Mouse (Mus musculus) forebrain, embryonic 13.5 days (tissue): ENCODE results near the gene Slc29a1. TPM values are rescaled to one million over a fixed set of nuclear protein-coding genes. Genes with fewer than 3 reads are reported as not detected.

Experiments
- ATAC-seq: fragments of 200-750 bp; cut with Nextera tagmentation; 2 replicates; pipeline ENCODE4 v1.8.0; 2017
- H3K27ac ChIP-seq: fragments of 300-500 bp; sonication (generic); 2 replicates; pipeline ENCODE4 v1.5.1; 2015; ENCODE audit warnings: inconsistent platforms, mild to moderate bottlenecking, moderate library complexity
- H3K27me3 ChIP-seq: fragments of 300-500 bp; sonication (generic); 2 replicates; pipeline ENCODE4 v1.6.1; 2015; ENCODE audit warnings: mild to moderate bottlenecking, inconsistent platforms
- H3K36me3 ChIP-seq: fragments of 300-500 bp; sonication (generic); 2 replicates; pipeline ENCODE4 v1.6.1; 2015; ENCODE audit warnings: mild to moderate bottlenecking, inconsistent platforms; ENCODE audit not compliant: poor library complexity, severe bottlenecking
- H3K4me1 ChIP-seq: fragments of 300-500 bp; sonication (generic); 2 replicates; pipeline ENCODE4 v1.6.1; 2015; ENCODE audit warnings: inconsistent platforms
- H3K4me2 ChIP-seq: fragments of 300-500 bp; sonication (generic); 2 replicates; pipeline ENCODE4 v1.6.1; 2015; ENCODE audit warnings: inconsistent platforms, mild to moderate bottlenecking, moderate library complexity
- H3K4me3 ChIP-seq: fragments of 300-500 bp; sonication (generic); 2 replicates; pipeline ENCODE4 v1.5.1; 2015; ENCODE audit warnings: mild to moderate bottlenecking, inconsistent platforms
- H3K9ac ChIP-seq: fragments of 300-500 bp; sonication (generic); 2 replicates; pipeline ENCODE4 v1.6.1; 2015; ENCODE audit warnings: mild to moderate bottlenecking, inconsistent platforms
- H3K9me3 ChIP-seq: fragments of 300-500 bp; sonication (generic); replicated peaks from 2 replicates; pipeline ENCODE4 v1.6.1; 2016; ENCODE audit warnings: inconsistent platforms
- WGBS: fragments of 180-500 bp; shearing (Covaris S2); methylation state at CpG from one replicate; pipeline ENCODE4 v1.1.7; 2015; 5-methylcytosine and 5-hydroxymethylcytosine counted together
- polyA plus RNA-seq: library from polyadenylated mRNA; unstranded; fragments of >200 nt; fragmentation: Nextera tagmentation; extraction: Ambion mirVana; gene quantifications from 2 replicates; pipeline ENCODE4 v1.2.1, GENCODE M21; 2015

Gene Slc29a1
- polyA plus RNA-seq, 1 experiment from 2014 or later: 47.2 TPM

GRCm38 (mm10) chr17:45563216-45563615 lies 36.2 kb downstream of the Slc29a1 start:
- peak overlapping the region; percentile 98 for H3K4me2 ChIP-seq
- H3K4me1 ChIP-seq: peaks cover 31% of the 10 kb centered on the region
- no peak overlapping the region for H3K9ac ChIP-seq
- no peaks in the 10 kb centered on the region for H3K9me3 ChIP-seq
- peaks cover 28% of the 10 kb centered on the region for H3K36me3 ChIP-seq
- ATAC-seq: no peak
- no peaks in the 10 kb centered on the region for H3K27me3 ChIP-seq
- no peak overlapping the region for H3K4me3 ChIP-seq
- no peak overlapping the region for H3K27ac ChIP-seq
- 80% methylated on average over 12 of the region's 12 CpGs for WGBS

GRCm38 (mm10) chr17:45559732-45560525 lies 39.5 kb downstream of the Slc29a1 start:
- no peaks in the 10 kb centered on the region for H3K9me3 ChIP-seq
- WGBS: 85% methylated on average over 15 of the region's 15 CpGs
- H3K36me3 ChIP-seq: no peaks in the 10 kb centered on the region
- no peak overlapping the region for H3K9ac ChIP-seq
- ATAC-seq: no peak
- H3K4me1 ChIP-seq: peaks cover 23% of the 10 kb centered on the region
- no peak overlapping the region for H3K27ac ChIP-seq
- peaks cover 15% of the 10 kb centered on the region for H3K27me3 ChIP-seq
- H3K4me3 ChIP-seq: no peak overlapping the region
- no peak overlapping the region for H3K4me2 ChIP-seq

GRCm38 (mm10) chr17:45557998-45558862 lies 41.2 kb downstream of the Slc29a1 start:
- no peaks in the 10 kb centered on the region for H3K36me3 ChIP-seq
- H3K4me2 ChIP-seq: no peak overlapping the region
- H3K4me1 ChIP-seq: peaks cover 18% of the 10 kb centered on the region
- H3K9me3 ChIP-seq: no peaks in the 10 kb centered on the region
- WGBS: 73% methylated on average over 16 of the region's 16 CpGs
- no peak overlapping the region for H3K4me3 ChIP-seq
- H3K27me3 ChIP-seq: peaks cover 19% of the 10 kb centered on the region
- no peak overlapping the region for H3K9ac ChIP-seq
- no peak for ATAC-seq
- no peak overlapping the region for H3K27ac ChIP-seq

- Histone ChIP-seq H3K4me2 (no peak overlapping the region), H3K4me3 (no peak overlapping the region), H3K27me3 (peaks cover 19% of the 10 kb centered on the region), H3K36me3 (no peaks in the 10 kb centered on the region), H3K9me3 (no peaks in the 10 kb centered on the region), H3K27ac (no peak overlapping the region), H3K4me1 (peaks cover 18% of the 10 kb centered on the region), H3K9ac (no peak overlapping the region)
- no peak for ATAC-seq
- WGBS: 78% methylated on average over 5 of the region's 7 CpGs
Measured at GRCm38 (mm10) chr17:45557246-45557824, 42.1 kb downstream of the Slc29a1 start.

GRCm38 (mm10) chr17:45556514-45557245 lies 42.7 kb downstream of the Slc29a1 start:
- Histone ChIP-seq H3K4me2 (peak overlapping the region; percentile 86), H3K27ac (no peak overlapping the region), H3K4me1 (peaks cover 21% of the 10 kb centered on the region), H3K36me3 (no peaks in the 10 kb centered on the region), H3K9ac (peak overlapping the region; percentile 75), H3K4me3 (peak overlapping the region; percentile 71), H3K9me3 (no peaks in the 10 kb centered on the region), H3K27me3 (peaks cover 19% of the 10 kb centered on the region)
- 83% methylated on average over 3 of the region's 3 CpGs for WGBS
- ATAC-seq: no peak

GRCm38 (mm10) chr17:45556107-45556489 lies 43.3 kb downstream of the Slc29a1 start:
- H3K9ac ChIP-seq: peak overlapping the region; percentile 75
- peak overlapping the region; percentile 86 for H3K4me2 ChIP-seq
- H3K4me1 ChIP-seq: peaks cover 24% of the 10 kb centered on the region
- H3K27ac ChIP-seq: no peak overlapping the region
- H3K9me3 ChIP-seq: no peaks in the 10 kb centered on the region
- H3K4me3 ChIP-seq: peak overlapping the region; percentile 71
- no peaks in the 10 kb centered on the region for H3K36me3 ChIP-seq
- ATAC-seq: no peak; the same call in 1 of the 2 replicates
- H3K27me3 ChIP-seq: peaks cover 19% of the 10 kb centered on the region
- WGBS: 4% methylated on average over 14 of the region's 14 CpGs

GRCm38 (mm10) chr17:45555452-45556106 lies 43.8 kb downstream of the Slc29a1 start, which contains the start of gene Nfkbie:
Gene Nfkbie, plus strand, starts transcription at chr17:45555703.
- Histone ChIP-seq H3K4me3 (peak within 1 kb of the TSS; percentile 71), H3K9me3 (no peaks in the 10 kb centered on the region), H3K4me2 (peak within 1 kb of the TSS; percentile 86), H3K27ac (no peak within 1 kb of the TSS), H3K4me1 (peaks cover 28% of the 10 kb centered on the region), H3K27me3 (peaks cover 19% of the 10 kb centered on the region), H3K36me3 (no peaks in the 10 kb centered on the region), H3K9ac (peak within 1 kb of the TSS; percentile 75)
- under 1% methylated on average over 44 of the region's 45 CpGs for WGBS
- ATAC-seq: peak; percentile 75

GRCm38 (mm10) chr17:45554420-45554819 lies 45.0 kb downstream of the Slc29a1 start:
- WGBS: 47% methylated on average over 1 of the region's 1 CpGs
- Histone ChIP-seq H3K4me3 (no peak overlapping the region), H3K27me3 (peaks cover 19% of the 10 kb centered on the region), H3K4me2 (no peak overlapping the region), H3K27ac (no peak overlapping the region), H3K9me3 (no peaks in the 10 kb centered on the region), H3K4me1 (peaks cover 38% of the 10 kb centered on the region), H3K9ac (no peak overlapping the region), H3K36me3 (no peaks in the 10 kb centered on the region)
- no peak for ATAC-seq

GRCm38 (mm10) chr17:45553065-45553464 lies 46.3 kb downstream of the Slc29a1 start:
- no peak overlapping the region for H3K27ac ChIP-seq
- H3K9me3 ChIP-seq: no peaks in the 10 kb centered on the region
- H3K4me3 ChIP-seq: no peak overlapping the region
- H3K9ac ChIP-seq: no peak overlapping the region
- 87% methylated on average over 3 of the region's 3 CpGs for WGBS
- H3K4me2 ChIP-seq: no peak overlapping the region
- no peak for ATAC-seq
- peaks cover 46% of the 10 kb centered on the region for H3K4me1 ChIP-seq
- no peaks in the 10 kb centered on the region for H3K36me3 ChIP-seq
- peaks cover 20% of the 10 kb centered on the region for H3K27me3 ChIP-seq

GRCm38 (mm10) chr17:45551816-45552451 lies 47.5 kb downstream of the Slc29a1 start:
- peaks cover 54% of the 10 kb centered on the region for H3K4me1 ChIP-seq
- H3K36me3 ChIP-seq: peaks cover under 1% of the 10 kb centered on the region
- no peak overlapping the region for H3K4me3 ChIP-seq
- no peaks in the 10 kb centered on the region for H3K9me3 ChIP-seq
- no peak overlapping the region for H3K4me2 ChIP-seq
- 2% methylated on average over 8 of the region's 8 CpGs for WGBS
- 0 out of 2 replicates have a peak overlapping the region, but pooled peaks have one; percentile 40 for H3K9ac ChIP-seq
- ATAC-seq: peak; percentile 23
- no peak overlapping the region for H3K27ac ChIP-seq
- H3K27me3 ChIP-seq: peaks cover 27% of the 10 kb centered on the region
